Mouse (Mus musculus): Measurements from ENCODE around the gene Zswim3.

- TF ChIP-seq CTCF (IDR thresholded peaks at IDR 0.05; ENCODE audit: low read depth, low read length), result no peak
- no peak for TF ChIP-seq POLR2A (IDR thresholded peaks at IDR 0.05; ENCODE audit: extremely low read depth, insufficient read depth, low read length)
Measured at GRCm38 (mm10) chr2:164784869-164785420, 20.0 kb upstream of the Zswim3 start.

Data from liver, adult 2 months (tissue).